Mouse (Mus musculus) CD4-positive, CD25-positive, alpha-beta regulatory T cell (primary cell): ENCODE data around the gene Sdk2. TPM values are rescaled to one million over a fixed set of nuclear protein-coding genes. Genes with fewer than 3 reads are reported as not detected.

ENCODE experiments used
- polyA plus RNA-seq: library from polyadenylated mRNA; unstranded; fragments of 100-300 nt; shearing (Covaris generic); gene quantifications from one replicate; pipeline ENCODE4 v1.2.1, GENCODE M21; 2017

Sdk2 gene
- 0.10 TPM for polyA plus RNA-seq

DNA sequence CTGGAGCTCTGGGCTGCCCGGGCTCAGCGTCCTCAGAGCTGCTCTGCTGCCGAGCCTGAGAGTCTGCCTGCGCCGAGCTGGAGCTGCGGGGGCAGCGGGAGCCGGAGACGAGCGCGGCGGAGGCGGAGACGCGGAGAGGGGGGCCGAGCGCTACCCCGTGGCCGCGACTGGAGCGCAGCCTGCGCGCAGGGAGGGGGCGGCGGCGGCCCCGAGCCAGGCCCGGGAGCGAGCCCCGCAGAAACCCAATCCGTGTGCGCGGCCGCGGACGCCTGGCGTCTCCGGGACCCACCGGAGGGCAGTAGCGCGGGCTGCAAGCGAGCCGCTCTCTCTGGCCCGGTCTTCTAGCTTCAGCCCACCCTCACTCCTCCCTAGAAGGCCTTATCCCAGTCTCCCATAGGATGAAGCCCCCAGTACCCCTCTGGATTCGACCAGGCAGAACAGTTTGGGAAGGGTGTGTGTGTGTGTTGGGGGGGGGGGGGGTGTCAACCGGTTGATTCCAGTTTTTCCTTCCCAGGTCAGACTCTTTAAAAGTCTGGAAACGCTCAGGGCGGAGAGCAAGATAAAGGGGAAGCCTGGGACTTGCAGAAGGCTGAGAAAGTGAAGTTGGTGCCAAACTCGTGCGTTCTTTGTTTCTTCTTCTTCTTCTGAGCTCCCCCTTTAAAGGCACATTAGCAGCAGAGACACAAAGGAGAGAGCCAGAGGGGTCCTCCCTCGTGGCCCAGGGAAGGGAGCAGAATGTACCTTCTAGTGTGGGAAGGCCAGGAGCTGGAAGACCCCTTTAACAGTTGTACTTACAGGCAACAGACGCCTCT lies at the start of gene Sdk2:
TSS of gene Sdk2 (minus strand) at position 96 of the 812 bp plus-strand sequence.

DNA sequence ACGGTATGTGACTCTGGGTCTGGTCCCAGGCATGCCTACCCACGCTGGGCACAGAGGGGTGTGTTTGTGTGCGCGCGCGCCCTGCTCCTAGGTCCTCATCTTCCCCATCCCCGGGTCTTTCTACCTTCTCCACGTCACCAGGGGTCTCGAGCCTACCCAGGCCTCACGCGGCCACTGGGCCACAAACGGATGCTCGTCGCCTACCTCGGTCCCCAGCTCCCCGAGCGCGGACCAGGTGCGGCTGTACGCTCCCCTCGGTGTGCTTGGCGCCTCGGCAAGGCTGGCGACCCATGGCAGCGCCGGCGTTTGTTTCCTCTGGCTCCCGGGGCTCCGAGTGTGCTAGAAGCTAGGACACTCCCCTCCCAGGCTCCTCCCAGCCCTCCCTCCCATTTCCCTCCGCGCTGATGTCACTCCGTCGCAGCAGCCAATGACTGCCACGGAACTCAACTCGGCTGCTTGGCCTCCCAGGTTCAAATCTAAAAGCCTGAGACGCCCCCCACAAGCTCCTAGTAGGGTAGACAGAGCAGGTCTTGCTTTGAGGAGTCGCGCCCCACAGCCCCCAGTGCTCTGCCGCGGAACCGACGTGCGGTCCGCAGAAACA lies 315.3 kb downstream of the Sdk2 start, which contains the start of gene Cdc42ep4:
TSS of gene Cdc42ep4 (minus strand) at position 398 of the 601 bp plus-strand sequence.

